Mouse (Mus musculus) neural tube, embryonic 10.5 days (tissue): Measurements from ENCODE around the gene Tbcb.
"Not testable (repeated sequence)": the region's sequence is repeated elsewhere in the genome, so short reads cannot be mapped to it uniquely, and the experiment has no call there.

ENCODE experiments used
- DNase-seq: peaks from one replicate; pipeline ENCODE4 v3.0.0-alpha.2; 2017; ENCODE audit warnings: low spot score; ENCODE audit errors: extremely low spot score

The Tbcb gene

DNA sequence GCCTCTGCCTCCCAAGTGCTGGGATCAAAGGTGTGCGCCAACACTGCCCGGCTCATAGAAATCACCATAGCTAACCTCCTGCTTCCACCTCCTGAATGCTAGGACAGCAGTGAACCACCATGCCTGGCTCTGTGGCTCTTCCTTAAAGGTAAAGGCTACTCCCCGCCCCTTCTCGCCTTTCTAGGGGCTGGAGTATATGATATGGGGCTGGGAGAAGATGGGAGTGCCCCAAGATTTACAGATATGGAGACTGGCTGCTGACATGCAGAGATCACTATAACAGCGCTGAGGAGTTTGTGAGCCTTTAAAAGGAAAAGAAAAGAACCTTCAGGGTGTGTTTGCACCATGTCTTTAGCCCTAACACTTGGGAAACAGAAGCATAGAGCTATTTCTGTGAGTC is 9.9 kb downstream of the Tbcb start:
- DNase-seq = no peak

DNA sequence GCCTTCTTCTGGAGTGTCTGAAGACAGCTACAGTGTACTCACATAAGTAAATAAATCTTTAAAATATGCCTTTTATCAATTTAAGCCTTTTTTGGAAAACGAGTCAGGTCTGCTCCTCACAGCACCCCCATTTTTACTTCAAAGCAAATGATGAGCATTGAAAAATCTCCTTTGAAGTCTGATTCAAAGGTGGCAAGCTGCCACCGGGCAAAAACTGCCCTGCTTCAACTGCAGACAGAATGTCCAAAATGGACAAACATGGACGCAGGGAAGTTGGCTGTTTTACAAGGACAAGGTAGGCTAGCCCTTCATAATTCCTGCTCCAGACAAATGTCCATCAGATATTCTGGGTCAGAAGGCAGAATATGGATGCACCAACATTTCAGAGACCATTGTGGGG is 10.6 kb downstream of the Tbcb start:
- DNase-seq = no peak

DNA sequence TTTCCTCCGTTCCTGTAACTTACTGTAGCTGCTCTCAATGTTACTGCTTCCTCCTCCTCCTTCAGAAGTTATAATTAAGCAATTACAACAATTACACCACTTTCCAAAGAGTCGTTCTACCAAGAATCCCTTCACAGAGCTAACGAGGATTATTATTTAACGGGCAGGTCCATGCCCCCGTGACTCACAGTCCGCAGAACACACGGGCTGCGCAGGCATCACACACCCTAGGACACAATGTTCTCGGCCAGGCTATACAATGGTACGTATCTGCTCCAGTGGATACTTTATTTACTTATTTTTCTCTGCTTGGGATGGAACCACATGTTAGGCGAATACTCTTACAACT is 12.1 kb downstream of the Tbcb start:
- no peak for DNase-seq

DNA sequence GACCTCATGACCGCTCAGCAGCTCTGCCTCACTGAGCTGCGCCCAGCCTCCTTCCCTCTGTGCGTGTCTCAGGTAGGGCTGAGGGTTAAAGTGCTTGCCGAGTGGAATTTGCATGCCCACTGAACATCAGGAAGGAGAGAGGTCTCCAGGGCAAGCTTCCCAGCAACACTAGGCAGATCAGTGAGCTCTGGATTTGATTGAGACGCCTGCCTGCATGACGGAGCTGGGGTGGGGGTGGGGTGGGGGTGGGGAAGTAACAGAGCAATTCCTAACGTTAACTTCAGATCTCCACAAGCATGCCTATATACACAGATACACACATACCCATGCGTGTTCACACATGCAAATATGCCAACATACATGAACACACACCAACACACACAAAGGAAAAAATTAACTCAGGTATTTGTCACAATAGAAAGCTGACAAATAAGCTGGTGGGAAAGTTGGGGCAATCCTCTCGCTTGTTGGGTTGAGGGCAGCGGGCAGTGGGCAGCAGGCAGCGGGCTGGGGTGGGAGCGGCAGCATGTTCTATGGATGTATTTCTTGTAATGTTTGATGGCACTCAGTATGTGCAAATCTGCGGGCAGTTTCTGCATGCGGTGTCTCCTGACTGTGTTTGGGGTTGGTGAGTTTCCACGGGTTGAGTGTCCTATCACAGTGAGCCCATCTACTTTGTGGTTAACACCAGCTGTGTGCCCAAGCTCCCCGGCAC is 12.6 kb downstream of the Tbcb start:
- DNase-seq = peak; percentile 75

DNA sequence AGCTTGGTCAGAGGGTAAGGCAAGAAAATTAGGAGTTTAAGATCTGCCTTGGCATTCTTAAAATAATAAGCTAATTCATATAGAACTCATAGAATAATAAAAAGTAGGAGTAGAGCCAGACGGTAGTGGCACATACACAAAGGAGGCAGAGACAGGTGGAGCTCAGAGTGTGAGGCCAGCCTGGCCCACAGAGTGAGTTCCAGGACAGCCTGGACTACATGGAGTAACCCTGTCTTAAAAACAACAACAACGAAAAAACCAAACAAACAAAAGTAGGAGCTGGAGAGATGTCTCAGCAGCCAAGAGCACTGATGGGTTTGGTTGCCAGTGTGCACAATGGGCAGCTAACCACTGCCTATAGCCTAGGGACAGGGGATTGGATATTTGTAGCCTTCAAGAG is 14.8 kb downstream of the Tbcb start:
- no peak for DNase-seq

DNA sequence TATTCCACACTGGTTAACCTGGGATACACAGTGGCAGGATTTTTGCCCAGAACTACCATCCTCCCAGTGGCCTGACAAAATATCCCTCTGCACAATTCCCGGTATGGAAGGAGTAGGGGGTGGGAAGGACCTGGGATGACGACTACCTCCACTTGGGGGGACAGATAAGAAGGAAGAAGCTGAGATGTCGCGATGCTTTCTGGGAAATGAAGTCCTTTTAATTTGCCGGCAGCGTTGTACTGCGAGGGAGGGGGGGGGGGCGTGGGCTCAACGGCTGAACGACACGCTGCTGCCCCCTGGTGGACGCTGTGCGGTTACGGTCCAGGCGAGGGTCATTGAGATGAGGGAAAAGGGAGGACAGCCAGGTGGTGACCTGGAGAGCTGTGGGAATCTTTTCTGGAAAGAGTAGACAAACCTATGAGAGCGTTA is 15.3 kb downstream of the Tbcb start:
- peak; percentile 88 for DNase-seq

DNA sequence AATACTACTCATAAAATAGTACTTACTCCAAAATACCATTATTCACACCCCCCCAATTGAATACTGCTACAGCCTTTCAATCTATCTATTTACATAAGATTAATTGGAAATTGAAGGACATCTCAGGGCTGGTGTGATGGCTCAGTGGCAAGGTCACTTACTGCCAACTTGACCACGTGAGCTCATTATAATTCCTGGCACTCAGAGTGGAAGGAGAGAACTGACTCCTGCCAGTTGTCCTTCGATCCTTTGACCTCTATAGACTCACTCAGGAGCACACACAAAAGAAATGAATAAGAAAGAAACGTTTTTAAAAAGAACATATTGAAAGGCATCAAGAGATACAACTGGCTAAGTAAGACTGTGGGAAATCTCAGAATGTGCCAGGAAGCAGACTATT is 16.2 kb downstream of the Tbcb start:
- no peak for DNase-seq

DNA sequence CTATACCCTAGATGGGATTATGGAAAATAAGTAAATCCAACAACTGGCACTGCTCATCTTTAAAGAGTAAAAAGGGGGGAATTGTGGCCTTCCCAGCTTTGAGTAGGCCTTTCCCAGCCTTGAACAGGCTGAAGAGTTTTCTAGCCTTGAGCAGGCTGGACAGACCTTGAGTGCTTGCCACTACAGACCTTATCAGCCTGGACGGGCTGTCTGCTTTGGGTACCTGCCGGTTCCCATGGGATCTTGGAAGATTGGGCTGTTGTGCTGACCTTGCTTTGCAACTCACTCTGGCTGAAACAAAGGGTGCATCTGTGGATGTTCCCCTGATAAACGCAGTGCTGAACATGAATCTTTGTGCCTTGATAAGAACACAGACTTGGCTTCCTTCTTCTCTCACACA is 18.2 kb downstream of the Tbcb start:
- DNase-seq = no peak

DNA sequence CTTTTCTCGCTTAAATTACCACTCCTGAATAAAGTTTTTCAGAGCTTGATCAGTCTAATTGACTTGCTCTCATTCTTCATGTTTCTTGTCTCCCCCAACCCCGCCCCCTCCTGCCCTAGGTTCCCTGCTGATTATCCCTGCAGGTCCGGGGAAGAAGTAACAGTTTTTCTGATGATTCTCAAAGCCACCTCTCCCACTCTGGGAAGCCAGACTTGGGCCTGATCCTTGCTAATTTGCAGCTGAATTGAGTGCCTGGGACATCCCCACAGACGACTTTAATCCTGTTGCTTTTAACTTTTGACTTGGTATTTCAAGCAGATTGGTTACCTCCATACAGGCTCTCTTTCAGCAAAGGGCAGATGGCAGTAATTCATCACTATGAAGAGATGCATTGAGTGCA is 21.0 kb downstream of the Tbcb start:
- DNase-seq = no peak

DNA sequence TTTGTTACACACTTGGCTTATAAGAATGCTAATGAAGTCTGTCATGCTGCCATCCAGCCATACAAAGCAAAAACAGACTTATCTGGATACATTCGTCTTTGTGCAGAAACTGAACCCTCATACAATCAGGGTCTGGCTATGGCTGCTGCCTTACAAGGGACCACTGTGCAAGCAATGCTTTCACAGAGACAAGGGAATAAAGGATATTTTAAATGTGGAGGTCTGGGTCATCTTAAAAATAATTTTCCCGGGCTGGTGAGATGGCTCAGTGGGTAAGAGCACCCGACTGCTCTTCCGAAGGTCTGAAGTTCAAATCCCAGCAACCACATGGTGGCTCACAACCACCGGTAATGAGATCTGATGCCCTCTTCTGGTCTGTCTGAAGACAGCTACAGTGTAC is 25.7 kb downstream of the Tbcb start:
- DNase-seq = not testable (repeated sequence)

DNA sequence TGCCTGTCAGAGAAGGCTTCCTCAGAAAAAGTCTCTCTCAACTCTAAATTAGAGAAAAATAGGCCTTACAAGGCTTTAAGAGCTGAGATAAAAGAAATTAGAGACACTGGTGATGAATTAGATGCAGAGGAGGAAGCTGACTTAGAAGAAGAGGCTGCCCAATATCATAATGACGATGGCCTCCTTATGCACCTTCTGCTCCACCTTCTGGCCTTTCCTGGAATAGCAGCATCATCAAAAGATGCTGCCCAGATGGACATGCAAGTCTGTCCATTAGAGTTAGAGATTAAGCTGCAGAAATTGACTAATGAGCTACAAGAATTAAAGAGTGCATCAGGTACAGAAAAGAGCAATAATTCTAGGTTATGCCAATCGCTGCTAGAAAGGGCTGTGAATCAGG is 26.7 kb downstream of the Tbcb start:
- no peak for DNase-seq

DNA sequence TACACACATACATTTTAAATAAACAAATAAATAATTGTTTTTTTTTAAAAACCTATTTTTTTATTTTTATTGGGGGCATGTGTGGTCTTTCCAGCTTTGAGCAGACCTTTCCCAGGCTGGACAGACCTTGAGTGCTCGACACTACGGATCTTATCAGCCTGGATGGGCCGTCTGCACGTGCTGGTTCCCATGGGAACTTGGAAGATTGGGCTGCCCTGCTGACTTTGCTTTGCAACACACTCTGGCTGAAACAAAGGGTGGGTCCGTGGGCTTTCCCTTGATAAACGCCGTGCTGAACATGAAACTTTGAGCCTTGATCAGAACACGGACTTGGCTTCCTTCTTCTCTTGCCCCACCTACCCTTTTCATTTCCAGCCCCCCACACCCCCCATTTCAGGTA is 27.7 kb downstream of the Tbcb start:
- DNase-seq = no peak

DNA sequence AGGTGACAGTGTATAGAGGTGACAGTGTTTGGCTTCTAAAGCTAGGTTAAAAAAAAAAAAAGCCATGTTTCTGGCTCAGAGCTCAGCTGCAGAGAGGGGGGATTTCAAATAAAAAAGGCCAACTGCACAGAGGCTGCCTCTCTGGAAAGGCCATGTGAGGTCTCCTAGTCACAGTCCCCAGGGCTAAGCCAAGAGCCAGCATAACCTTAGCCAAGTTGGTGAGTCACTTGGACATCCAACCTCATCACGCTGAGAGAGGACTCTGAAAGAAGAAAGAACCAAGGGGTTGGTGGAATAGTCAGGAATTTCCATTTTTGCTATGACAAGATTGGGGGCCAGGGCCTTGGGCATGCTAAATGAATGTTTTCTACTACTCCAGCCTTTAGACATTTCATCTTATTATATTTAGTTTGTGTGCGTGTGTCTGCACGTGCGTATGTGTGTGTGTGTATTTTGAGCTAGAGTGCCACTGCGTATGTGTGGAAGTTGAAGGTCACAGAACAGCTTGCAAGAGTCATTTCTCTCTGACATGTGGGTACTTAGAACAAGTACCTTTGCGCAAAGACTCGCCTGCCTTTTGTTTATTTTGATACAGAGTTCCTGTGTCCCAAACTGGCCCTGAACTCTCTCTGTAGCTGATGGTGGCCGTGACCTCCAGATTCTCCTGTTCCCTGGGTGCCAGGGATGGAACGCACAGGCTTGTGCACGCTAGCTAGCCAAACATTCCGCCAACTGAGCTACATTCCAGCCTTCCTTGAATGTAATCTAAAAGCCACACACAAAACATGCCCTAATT is 29.0 kb downstream of the Tbcb start:
- DNase-seq = no peak

DNA sequence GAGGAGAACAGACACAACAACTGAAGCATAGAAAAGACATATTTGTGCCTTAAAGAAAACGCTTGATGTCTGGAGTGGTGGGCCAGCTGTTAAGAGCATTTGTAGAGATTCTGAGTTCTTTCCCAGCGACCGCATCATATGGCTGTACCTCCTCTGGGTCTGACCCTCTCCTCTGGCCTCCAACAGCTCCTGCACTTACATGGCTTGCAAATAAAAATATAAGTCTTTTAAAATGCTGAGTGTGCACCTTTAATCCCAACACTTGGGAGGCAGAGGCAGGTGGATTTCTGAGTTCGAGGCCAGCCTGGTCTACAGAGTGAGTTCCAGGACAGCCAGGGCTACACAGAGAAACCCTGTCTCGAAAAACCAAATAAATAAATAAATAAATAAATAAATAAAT is 31.4 kb downstream of the Tbcb start:
- not testable (repeated sequence) for DNase-seq

DNA sequence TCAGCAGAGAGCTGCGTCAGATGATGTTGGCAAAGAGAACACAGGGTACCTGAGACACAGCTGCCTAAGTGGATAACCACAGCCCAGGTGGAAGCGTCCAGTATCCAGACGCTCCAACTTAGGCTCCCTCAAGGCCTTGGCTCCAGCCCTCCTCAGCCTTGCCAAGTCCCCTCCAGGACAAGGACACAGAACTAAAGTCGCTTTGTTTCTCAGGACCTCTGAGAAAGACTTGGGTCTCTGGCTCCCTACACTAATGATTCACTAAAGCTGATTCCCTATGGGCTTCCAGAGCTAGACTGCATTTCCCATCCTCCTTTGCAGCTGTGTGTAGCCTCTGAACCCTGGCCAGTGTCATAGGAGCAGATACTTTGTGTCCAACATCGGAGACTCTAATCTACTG is 31.9 kb downstream of the Tbcb start:
- no peak for DNase-seq

DNA sequence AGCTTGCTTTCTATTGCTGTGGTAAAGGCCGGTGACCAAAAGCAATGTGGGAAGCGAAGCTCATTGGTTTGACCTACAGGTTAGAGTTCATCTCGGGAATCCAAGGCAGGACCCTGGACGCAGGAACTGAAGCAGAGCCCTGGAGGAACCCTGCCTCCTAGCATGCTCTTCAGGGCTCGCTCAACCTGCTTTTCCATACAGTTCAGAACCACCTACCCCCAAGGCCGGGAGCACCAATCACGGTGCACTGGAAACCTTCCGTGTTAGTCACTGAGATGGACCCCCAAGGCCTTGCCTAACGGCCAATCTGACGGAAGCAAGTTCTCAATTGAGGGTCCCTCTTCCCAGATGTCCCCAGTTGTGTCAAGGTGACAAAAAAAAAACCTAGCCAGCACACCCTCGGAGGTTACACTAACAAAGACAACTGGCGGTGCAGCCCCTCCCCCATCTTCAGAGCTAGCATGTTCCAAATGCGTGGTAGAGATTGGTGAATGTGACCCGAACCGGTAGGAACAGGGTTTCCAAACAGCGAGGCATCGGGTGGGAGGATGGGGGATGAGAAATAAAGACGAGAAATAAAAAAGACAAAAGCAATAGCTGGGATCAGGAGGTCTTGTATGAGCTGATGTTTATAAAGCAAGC is 32.5 kb downstream of the Tbcb start:
- DNase-seq = no peak

DNA sequence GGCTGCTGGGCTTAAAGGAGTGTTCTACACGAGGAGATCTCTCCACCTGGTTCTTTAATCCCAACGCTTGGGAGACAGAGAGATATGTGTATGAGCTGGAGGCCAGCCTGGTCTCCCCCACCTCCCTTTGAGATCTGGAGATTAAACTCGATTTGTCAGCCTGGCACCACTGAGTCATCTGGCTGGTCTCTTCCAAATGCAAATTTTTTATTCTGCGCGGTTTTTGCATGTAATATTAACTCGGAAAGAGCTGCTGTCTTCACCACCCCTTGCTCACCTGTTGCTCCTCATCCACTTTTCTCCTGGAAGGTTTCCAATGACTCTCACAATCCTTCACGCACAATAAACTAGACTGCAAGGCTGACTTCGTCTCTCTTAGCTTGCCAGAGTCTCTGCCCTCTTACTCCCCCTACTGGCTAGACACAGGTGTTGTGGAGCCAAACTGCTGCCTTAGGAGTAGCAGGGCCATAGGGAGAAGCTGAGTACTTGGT is 33.5 kb downstream of the Tbcb start, which contains the start of gene Capns1:
Gene Capns1 (minus strand): TSS at position 331 of the 491 bp plus-strand sequence.
- DNase-seq = peak; percentile 64

DNA sequence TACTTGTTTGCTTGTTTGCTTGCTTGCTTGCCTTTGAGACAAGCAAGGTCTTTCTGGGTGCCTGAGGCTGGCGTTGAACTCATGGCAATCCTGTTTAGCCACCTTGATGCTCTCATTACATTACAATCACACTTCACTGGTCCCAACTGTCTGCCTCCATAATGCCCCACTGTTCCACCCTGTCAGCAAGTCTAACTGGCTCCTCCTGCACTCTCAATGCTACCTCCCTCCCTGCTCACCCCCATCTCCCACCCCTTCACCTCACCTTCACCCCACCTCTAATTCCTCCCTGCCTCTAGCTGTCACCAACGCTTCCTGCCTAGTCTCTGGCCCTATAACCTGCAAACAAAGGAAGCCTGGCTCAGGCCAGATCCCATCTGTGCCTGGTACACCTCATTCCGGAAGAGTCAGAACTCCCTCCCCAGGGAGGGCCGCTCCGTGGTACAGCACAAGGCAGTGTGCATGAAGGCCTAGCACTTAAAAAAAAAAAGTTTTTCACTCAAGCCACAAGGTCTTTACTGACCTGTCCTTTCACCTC is 34.4 kb downstream of the Tbcb start:
- DNase-seq = no peak

DNA sequence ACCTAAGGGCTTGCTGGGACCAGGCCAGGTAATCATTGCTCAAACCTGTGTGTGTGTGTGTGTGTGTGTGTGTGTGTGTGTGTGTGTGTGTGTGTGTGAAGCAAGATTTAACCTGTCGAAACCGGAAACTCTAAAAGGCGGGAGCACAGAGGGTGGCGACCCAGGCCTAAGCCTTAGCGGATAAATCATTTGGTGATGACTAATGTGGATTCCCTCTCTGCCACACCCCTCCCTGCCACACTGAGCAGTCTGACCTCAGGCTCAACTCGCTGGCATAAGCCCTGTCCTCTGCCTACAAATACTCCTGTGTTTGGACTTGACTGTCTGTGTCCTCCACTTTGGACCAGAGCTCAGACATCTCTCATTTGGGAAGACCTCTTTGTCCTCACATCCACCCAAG is 35.9 kb downstream of the Tbcb start:
- DNase-seq = no peak

DNA sequence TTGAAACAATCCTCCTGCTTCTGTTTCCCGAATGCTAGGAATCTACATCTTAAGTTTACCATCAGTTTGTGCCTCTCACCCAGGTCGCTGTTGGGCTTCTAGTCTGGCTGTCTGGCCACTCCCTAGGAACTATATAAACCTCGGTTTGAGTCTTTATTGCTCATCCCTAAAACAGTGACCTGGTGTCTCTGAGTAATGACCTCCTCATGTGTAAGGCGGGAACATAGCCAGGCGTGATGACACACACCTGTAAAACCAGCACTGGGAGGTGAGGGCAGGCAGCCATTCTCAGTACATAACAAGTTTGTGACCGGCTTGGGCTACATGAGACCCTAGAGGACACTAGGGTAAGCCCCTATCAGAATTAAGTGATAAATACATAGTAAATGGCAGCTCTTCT is 36.6 kb downstream of the Tbcb start:
- no peak for DNase-seq

DNA sequence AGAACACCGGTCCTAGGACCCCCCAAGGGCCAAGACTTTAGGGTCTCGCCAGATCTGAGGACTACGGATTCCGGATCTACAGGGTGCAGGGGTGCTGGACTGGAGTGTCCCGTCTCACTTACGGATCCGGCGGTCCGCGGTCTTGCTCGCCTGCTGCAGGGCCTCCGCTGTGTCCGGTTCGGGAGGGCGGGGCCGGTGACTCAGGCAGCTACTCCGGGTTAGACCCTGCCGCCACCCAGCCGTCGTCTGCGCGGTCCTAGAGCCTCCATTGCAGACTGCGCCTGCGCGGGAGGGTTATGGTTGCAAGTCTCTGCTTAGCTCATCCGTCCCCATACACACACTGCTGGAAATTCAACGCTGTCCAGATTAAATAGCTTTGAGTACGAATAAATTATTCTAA is 37.2 kb downstream of the Tbcb start:
- DNase-seq = peak; percentile 97
